Mouse (Mus musculus) liver, embryonic 16.5 days (tissue): Measurements from ENCODE around the gene St8sia1. TPM values are rescaled to one million over a fixed set of nuclear protein-coding genes. Genes with fewer than 3 reads are reported as not detected.

Experiments
- ATAC-seq: fragments of 200-750 bp; cut with Nextera tagmentation; 2 replicates; pipeline ENCODE4 v1.8.0; 2017; ENCODE audit warnings: low read depth, mild to moderate bottlenecking, moderate number of reproducible peaks, moderate library complexity
- H3K27ac ChIP-seq: fragments of 300-500 bp; sonication (generic); 2 replicates; pipeline ENCODE4 v1.5.1; 2014; ENCODE audit warnings: mild to moderate bottlenecking, low read length
- H3K27me3 ChIP-seq: fragments of 300-500 bp; sonication (generic); 2 replicates; pipeline ENCODE4 v1.6.1; 2014; ENCODE audit warnings: low read depth, low read length, mixed read lengths; ENCODE audit not compliant: control insufficient read depth, insufficient read depth
- H3K36me3 ChIP-seq: fragments of 300-500 bp; sonication (generic); 2 replicates; pipeline ENCODE4 v1.6.1; 2014; ENCODE audit warnings: mild to moderate bottlenecking; ENCODE audit not compliant: control insufficient read depth, insufficient read depth
- H3K4me1 ChIP-seq: fragments of 300-500 bp; sonication (generic); 2 replicates; pipeline ENCODE4 v1.6.1; 2014; ENCODE audit warnings: low read depth, low read length, mixed read lengths; ENCODE audit not compliant: control insufficient read depth
- H3K4me2 ChIP-seq: fragments of 300-500 bp; sonication (generic); 2 replicates; pipeline ENCODE4 v1.6.1; 2014; ENCODE audit warnings: low read depth, low read length, mixed read lengths
- H3K4me3 ChIP-seq: fragments of 300-500 bp; sonication (generic); 2 replicates; pipeline ENCODE4 v1.5.1; 2014; ENCODE audit warnings: low read depth, mild to moderate bottlenecking, low read length
- H3K9ac ChIP-seq: fragments of 300-500 bp; sonication (generic); 2 replicates; pipeline ENCODE4 v1.6.1; 2014; ENCODE audit warnings: low read depth, low read length
- H3K9me3 ChIP-seq: fragments of 300-500 bp; sonication (generic); replicated peaks from 2 replicates; pipeline ENCODE4 v1.6.1; 2016; ENCODE audit warnings: low read length; ENCODE audit not compliant: control insufficient read depth
- WGBS: fragments of 180-500 bp; shearing (Covaris S2); extraction: QIAGEN DNeasy Blood & Tissue Kit; methylation state at CpG from one replicate; pipeline ENCODE4 v1.1.7; 2014; ENCODE audit not compliant: insufficient replicate concordance; 5-methylcytosine and 5-hydroxymethylcytosine counted together
- polyA plus RNA-seq: library from polyadenylated mRNA; unstranded; fragments of >200 nt; fragmentation: Nextera tagmentation; extraction: Ambion mirVana; gene quantifications from 2 replicates; pipeline ENCODE4 v1.2.1, GENCODE M21; 2015

Gene St8sia1
- polyA plus RNA-seq, 1 experiment from 2014 or later = 0.05 TPM

GRCm38 (mm10) chr6:142859946-142860345, 104.3 kb downstream of the St8sia1 start:
- Histone ChIP-seq H3K4me1 (no peaks in the 10 kb centered on the region), H3K4me3 (no peak overlapping the region), H3K27ac (no peak overlapping the region), H3K36me3 (no peaks in the 10 kb centered on the region), H3K4me2 (no peak overlapping the region), H3K27me3 (no peaks in the 10 kb centered on the region), H3K9ac (no peak overlapping the region), H3K9me3 (no peaks in the 10 kb centered on the region)
- 58% methylated on average over 4 of the region's 4 CpGs for WGBS
- no peak for ATAC-seq

DNA sequence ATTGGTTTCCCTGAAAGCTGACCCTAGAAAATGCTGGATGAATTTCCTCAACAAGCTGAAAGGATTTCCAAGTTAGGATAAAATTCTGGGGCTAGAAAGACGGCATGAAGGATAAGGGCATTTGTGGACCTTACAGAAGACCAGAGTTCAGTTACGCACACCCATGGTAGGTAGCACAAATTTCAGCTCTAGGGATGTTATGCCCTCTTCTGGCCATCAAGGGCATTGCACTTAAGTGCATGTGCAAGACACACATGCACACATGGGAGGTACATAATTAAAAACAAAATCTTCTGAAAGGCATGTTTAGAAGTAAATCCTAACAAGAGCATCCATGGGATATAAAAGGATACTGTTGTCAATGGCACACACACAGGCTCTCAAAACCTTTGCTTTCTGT, 105.3 kb downstream of the St8sia1 start:
- no peak overlapping the region for H3K9ac ChIP-seq
- no peak for ATAC-seq
- H3K9me3 ChIP-seq = no peaks in the 10 kb centered on the region
- no peaks in the 10 kb centered on the region for H3K27me3 ChIP-seq
- no peak overlapping the region for H3K4me3 ChIP-seq
- H3K4me2 ChIP-seq = no peak overlapping the region
- 69% methylated on average over 2 of the region's 2 CpGs for WGBS
- H3K27ac ChIP-seq = no peak overlapping the region
- H3K36me3 ChIP-seq = no peaks in the 10 kb centered on the region
- no peaks in the 10 kb centered on the region for H3K4me1 ChIP-seq

DNA sequence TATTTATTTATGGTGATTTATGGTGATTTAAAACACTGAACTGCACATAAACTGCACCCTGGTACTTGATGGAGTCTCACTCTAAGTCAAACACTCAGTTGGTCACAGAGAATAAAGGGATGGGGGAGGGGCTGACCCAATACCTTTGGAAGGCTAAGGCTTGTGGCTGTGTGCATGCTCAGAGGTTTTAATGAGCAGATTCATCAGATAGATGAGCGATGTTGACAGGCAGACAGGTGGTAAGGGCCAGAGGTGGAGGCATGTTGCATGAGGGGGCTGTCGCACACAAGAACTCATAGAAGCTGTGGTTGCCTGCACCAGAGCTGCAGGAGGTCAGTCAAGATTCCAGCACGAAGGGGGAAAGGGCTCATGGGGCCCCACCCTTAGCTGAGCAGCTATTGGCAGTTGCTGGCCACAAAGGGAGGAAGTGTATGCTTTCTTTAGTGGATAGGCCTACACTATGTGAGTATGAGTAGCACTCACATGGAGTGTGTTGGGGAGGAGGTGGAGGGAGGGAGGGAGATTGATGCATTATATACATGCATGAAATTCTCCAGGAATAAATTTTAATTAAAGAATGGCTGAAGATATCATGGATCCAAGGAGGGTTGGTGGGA, 107.9 kb downstream of the St8sia1 start:
- ATAC-seq = no peak
- no peak overlapping the region for H3K4me3 ChIP-seq
- H3K4me1 ChIP-seq = no peaks in the 10 kb centered on the region
- no peak overlapping the region for H3K9ac ChIP-seq
- no peaks in the 10 kb centered on the region for H3K27me3 ChIP-seq
- H3K4me2 ChIP-seq = no peak overlapping the region
- H3K9me3 ChIP-seq = no peaks in the 10 kb centered on the region
- no peak overlapping the region for H3K27ac ChIP-seq
- WGBS = 39% methylated on average over 3 of the region's 3 CpGs
- H3K36me3 ChIP-seq = no peaks in the 10 kb centered on the region

DNA sequence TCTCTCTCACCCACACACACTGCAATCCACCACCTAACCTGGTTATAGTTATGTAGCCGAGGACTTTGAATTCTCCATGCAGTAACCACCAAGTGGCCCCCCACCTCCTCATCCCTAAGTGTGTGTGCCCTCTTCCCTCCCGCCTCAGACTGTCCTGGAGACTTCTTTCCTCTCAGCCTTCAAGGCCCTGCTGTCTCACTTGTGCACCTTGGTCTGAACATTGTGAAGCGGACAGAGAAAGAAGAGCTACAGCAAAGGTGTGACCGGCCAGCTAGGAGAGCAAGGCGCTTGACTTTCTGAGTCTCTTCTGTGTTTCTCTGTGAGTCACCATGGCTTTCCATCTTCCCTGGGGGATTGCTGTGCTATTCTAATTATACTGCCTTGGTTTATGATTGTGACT, 108.5 kb downstream of the St8sia1 start:
- Histone ChIP-seq H3K36me3 (no peaks in the 10 kb centered on the region), H3K9me3 (no peaks in the 10 kb centered on the region), H3K4me1 (no peaks in the 10 kb centered on the region), H3K4me3 (no peak overlapping the region), H3K27me3 (no peaks in the 10 kb centered on the region), H3K9ac (no peak overlapping the region), H3K4me2 (no peak overlapping the region), H3K27ac (no peak overlapping the region)
- no peak for ATAC-seq
- 66% methylated on average over 5 of the region's 5 CpGs for WGBS

- Histone ChIP-seq H3K36me3 (no peaks in the 10 kb centered on the region), H3K4me2 (no peak overlapping the region), H3K27me3 (no peaks in the 10 kb centered on the region), H3K27ac (no peak overlapping the region), H3K9me3 (no peaks in the 10 kb centered on the region), H3K4me3 (no peak overlapping the region), H3K4me1 (no peaks in the 10 kb centered on the region), H3K9ac (no peak overlapping the region)
- no peak for ATAC-seq
- WGBS = 46% methylated on average over 6 of the region's 6 CpGs
Observed at GRCm38 (mm10) chr6:142852419-142853377, 111.6 kb downstream of the St8sia1 start.

- Histone ChIP-seq H3K9me3 (no peaks in the 10 kb centered on the region), H3K4me1 (no peaks in the 10 kb centered on the region), H3K4me3 (no peak overlapping the region), H3K36me3 (no peaks in the 10 kb centered on the region), H3K9ac (no peak overlapping the region), H3K4me2 (no peak overlapping the region), H3K27ac (no peak overlapping the region), H3K27me3 (no peaks in the 10 kb centered on the region)
- 56% methylated on average over 8 of the region's 8 CpGs for WGBS
- ATAC-seq = no peak
Observed at GRCm38 (mm10) chr6:142850436-142850835, 113.8 kb downstream of the St8sia1 start.

- H3K9me3 ChIP-seq = no peaks in the 10 kb centered on the region
- H3K36me3 ChIP-seq = no peaks in the 10 kb centered on the region
- no peak overlapping the region for H3K4me2 ChIP-seq
- H3K4me1 ChIP-seq = no peaks in the 10 kb centered on the region
- no peaks in the 10 kb centered on the region for H3K27me3 ChIP-seq
- ATAC-seq = no peak
- H3K9ac ChIP-seq = no peak overlapping the region
- H3K27ac ChIP-seq = no peak overlapping the region
- WGBS = 57% methylated on average over 5 of the region's 5 CpGs
- no peak overlapping the region for H3K4me3 ChIP-seq
Observed at GRCm38 (mm10) chr6:142849326-142849725, 114.9 kb downstream of the St8sia1 start.

DNA sequence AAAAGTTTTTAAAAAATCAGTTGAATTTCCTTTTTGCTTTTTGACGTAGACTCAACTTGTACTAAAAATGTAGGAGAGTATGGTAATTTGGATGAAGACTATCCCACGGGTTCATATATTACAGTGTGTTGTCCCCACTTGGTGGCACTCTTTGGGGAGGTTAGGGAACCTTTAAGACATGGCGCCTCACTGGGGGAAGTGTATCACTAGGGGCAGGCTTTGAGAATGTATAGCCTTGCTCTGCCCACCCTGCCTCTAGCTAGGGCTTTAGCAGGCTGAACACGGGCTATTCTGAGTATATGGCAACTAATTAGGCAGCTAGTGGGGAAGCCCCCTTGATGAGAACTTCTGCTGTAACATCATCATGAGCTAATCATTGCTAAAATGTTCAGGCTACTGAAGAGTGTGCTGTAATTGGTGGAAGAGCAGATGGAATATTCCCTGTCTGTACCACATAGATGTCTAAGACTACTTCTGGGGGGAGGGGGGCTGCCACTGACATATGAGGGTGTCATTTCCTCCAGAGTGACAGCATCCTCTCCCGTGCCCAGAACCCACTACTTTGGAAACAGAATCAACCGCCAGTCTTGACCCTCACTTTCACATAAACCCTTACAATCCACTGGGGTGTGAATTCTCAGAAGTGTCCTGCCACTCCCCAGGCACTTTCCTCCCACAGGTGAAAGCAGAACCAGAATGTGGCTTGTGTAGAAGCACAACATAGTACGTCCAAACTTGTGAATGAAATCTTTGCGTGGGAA, 116.2 kb downstream of the St8sia1 start:
- no peaks in the 10 kb centered on the region for H3K9me3 ChIP-seq
- no peak overlapping the region for H3K4me3 ChIP-seq
- no peaks in the 10 kb centered on the region for H3K36me3 ChIP-seq
- H3K4me2 ChIP-seq = no peak overlapping the region
- 60% methylated on average over 8 of the region's 8 CpGs for WGBS
- no peaks in the 10 kb centered on the region for H3K4me1 ChIP-seq
- no peaks in the 10 kb centered on the region for H3K27me3 ChIP-seq
- H3K27ac ChIP-seq = no peak overlapping the region
- ATAC-seq = no peak
- no peak overlapping the region for H3K9ac ChIP-seq
